Mouse (Mus musculus) CH12F3 (cell line): ENCODE results near the gene C330021F23Rik.

Source experiments
- in situ Hi-C: fragments of 300-500 bp; cut with MboI; formaldehyde crosslinking; loops from 2 replicates; pipeline ENCODE4 v1.14.3; 2020; ENCODE audit warnings: low sequenced_read_pairs

C330021F23Rik gene

DNA sequence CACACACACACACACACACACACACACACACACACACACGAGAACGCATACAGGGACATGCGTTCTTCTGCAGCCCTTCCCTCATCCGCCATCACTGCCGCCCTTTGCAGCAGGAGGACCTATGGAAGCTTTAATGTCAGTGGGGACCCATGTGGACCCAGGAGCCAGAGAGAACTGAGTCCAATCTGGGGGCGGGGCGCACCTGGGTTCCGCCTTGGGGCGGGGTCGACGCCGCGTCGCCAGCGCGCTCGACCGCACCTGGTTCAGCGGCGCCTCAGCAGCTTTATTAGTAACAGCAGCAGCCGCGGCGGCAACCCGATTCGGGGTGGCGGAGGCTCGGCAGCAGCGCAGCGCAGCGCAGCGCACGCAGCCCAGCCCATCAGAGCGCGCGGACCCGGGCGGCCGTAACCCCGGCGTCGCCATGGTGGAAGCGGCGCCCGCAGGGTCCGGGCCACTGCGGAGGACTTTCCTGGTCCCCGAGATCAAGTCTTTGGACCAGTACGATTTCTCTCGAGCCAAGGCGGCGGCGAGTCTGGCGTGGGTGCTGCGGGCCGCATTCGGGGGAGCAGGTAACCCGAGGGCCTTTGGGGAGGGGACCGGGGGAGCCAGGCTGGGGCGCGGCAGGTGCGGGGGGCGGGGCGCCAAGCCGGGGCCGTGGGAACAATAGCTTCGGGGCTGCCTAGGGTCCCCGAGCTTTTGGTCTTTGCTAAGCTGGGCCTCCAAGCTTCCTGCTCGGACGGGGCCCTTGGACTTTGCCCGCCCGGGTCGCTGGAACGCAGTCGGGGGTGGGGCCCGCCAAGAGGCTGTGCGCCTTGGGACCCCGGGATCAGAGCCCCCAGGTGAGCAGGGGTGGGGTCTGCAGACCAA, 19.8 kb downstream of the C330021F23Rik start:
- in situ Hi-C loops, result no loop called here

- in situ Hi-C loops, result no loop called here
These were observed 20.5 kb downstream of the C330021F23Rik start for GRCm38 (mm10) chr8:3588258-3588633.

GRCm38 (mm10) chr8:3593470-3593869, 25.7 kb downstream of the C330021F23Rik start:
- in situ Hi-C loops, result no loop called here

- in situ Hi-C loops, result no loop called here
These were observed 26.7 kb downstream of the C330021F23Rik start for GRCm38 (mm10) chr8:3594466-3594865.

- in situ Hi-C loops, result no loop called here
These were observed 30.3 kb downstream of the C330021F23Rik start for GRCm38 (mm10) chr8:3598054-3598453.

GRCm38 (mm10) chr8:3599219-3599618, 31.4 kb downstream of the C330021F23Rik start:
- in situ Hi-C loops, result no loop called here

DNA sequence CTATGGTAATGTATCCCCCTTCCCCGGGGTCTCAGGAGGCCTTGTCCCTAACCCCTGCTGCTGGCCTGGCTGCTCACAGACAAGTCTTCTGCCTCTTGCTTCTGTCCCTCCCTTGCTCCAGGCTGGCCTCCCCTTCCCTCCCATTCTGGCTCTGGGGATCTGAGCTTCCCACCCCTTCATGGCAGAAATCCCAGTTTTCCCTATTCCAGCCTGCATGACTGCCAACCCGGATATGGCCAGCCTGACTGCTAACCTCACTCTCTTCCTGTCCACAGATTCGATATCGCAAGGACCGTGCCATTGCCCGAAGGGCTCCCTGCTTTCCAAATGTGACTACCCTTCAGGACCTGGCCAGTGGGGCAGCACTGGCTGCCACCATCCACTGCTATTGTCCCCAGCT, 32.6 kb downstream of the C330021F23Rik start:
- in situ Hi-C loops, result no loop called here

DNA sequence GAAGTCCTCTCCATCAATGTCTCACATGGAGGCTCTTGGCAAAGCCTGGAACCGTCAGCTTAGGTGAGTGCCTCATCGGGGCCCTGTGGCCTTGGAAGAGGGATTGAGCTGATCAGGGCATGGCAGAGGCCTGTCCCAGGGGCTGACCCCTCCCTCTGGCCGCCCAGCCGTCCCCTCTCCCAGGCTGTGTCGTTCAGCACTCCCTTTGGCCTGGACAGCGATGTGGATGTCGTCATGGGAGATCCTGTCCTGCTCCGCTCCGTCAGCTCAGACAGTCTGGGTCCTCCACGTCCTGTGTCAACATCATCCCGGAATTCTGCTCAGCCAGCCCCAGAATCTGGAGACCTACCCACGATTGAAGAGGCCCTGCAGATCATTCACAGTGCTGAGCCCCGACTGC, 35.6 kb downstream of the C330021F23Rik start:
- in situ Hi-C loops, result no loop called here

- in situ Hi-C loops, result no loop called here
These were observed 38.8 kb downstream of the C330021F23Rik start for GRCm38 (mm10) chr8:3606593-3606992.

DNA sequence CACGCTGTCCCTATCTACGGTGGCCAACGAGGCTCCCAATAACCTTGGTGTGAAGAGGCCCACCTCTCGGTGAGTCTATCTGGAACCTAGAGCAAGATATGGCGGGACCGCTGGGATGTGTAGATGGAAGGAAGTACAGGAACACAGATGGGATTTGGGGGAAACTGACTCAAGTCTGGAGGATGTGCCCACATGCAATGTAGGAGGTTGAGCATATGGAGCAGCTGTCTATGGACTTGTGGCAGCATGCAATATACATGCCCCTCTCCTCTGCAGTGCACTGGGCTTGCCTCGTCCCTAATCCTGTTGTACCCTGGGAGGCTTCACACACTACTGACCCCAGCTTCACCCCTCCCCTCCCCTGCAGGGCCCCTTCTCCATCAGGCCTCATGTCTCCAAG, 40.0 kb downstream of the C330021F23Rik start:
- in situ Hi-C loops, result no loop called here

- in situ Hi-C loops, result no loop called here
These were observed 41.4 kb downstream of the C330021F23Rik start for GRCm38 (mm10) chr8:3609046-3609815.

- in situ Hi-C loops, result no loop called here
These were observed 42.0 kb downstream of the C330021F23Rik start for GRCm38 (mm10) chr8:3609816-3610150.

DNA sequence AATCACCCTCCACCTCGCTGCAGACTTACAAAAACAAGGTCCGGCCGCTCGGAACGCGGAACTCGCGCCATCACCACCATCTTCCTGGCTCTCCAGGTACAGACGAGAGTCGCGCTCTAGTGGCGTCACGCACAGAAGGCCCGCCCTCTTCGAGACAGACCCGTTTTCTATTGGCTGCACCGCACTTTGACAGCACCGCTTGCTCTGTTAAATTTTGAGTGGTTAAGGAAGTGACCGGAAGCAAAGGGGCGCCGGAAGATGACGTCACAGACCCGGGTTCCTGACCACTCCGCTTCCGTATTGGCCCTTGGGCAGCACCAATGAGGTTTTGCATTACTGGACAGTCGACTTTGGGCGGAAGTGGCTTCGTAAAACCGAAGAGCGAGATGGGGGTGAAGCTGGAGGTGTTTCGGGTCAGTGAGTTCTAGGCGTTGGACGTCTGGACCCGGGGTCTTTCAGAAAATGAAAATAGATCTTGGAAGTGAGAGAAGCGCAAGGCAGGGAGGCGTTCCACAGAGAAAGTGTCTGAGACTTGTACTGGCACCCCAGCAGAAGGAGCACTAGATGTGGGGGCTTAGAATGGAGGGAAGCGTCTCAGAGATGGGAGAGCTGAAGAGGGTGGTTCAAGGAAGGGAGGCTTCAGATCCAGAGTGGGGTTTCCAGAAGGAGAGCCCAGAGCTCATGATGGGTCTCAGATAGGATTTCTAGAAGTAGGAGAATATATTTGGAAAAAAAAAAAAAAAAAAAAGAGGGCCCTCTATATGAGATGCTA, 53.6 kb downstream of the C330021F23Rik start, which contains the start of the genes Xab2 and Pet100:
Gene Xab2 (minus strand): TSS at position 118 of the 772 bp plus-strand sequence.
Gene Pet100 (plus strand): TSS at position 350 of the 772 bp plus-strand sequence.
- in situ Hi-C loops, result no loop called here

DNA sequence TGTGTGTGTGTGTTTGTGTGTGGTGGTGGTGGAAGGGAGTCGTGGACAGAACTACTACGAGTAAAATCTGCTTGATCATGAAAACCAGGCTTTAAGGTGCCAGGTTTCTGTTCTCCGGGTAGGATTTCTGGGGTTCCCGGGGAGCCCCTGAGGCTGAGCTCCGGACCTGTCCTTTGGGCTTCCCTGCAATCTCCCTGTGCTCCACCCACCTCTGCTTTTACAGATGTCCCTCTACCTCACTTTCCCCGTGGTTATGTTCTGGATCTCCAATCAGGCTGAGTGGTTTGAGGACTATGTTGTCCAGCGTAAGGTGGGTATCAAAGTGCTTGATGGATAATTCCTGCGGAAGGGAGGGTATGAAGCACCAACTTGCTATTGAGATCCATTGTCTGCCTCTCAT, 54.3 kb downstream of the C330021F23Rik start:
- in situ Hi-C loops, result no loop called here

GRCm38 (mm10) chr8:3625445-3625844, 57.7 kb downstream of the C330021F23Rik start, which contains the start of gene Pcp2:
Gene Pcp2, minus strand, starts transcription at chr8:3625545.
- in situ Hi-C loops, result no loop called here

GRCm38 (mm10) chr8:3626971-3627370, 59.2 kb downstream of the C330021F23Rik start:
- in situ Hi-C loops, result no loop called here

DNA sequence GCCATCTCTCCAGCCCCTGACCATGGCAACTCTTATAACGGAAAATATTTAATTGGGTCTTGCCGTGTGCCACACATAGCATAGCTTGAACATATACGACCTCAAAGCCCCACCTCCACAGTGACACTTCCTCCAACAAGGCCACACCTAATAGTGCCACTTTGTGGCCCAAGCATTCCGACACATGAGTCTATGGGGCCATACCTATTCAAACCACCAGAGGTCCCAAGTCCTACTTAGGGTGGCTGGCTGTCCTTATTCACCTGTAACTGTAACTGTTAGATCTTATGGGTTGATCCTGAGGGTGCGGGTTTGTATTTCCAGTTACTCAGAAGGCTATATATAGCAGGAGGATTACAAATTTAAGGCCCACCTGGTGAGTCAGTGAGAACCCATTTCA, 60.2 kb downstream of the C330021F23Rik start:
- in situ Hi-C loops, result no loop called here

GRCm38 (mm10) chr8:3630647-3631477, 63.1 kb downstream of the C330021F23Rik start, which contains the start of gene Stxbp2:
Gene Stxbp2, plus strand, starts transcription at chr8:3630955.
- in situ Hi-C loops, result no loop called here

DNA sequence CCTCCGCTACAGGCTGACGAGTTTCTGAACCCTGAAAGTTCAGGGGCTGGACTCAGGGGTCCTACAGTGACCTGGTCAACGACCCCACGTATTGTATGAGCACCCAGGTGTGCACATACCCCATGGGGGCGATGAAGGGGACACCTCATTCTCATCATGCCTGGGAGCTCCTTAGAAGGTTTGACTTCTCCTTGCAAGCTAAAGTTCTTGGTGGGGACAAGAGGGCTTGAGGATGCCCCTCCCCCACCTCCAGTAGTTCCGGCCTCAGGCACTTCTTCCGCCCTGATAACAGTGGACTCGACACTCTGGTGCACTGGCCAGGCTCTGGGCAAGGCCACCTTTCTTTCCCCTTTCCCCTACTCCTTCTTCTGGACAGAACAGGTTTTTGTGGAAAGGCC, 63.7 kb downstream of the C330021F23Rik start:
- in situ Hi-C loops, result no loop called here
